Mouse (Mus musculus) activated CD4-positive, CD25-positive, alpha-beta regulatory T cell, adult 4 months (primary cell): Measurements from ENCODE around the gene Trim66. TPM values are rescaled to one million over a fixed set of nuclear protein-coding genes. Genes with fewer than 3 reads are reported as not detected.

ENCODE experiments used
- ATAC-seq: one replicate; pipeline ENCODE4 v1.8.0; 2017
- polyA plus RNA-seq, 2 experiments: library from polyadenylated mRNA; unstranded; fragments of 100-300 nt; shearing (Covaris generic); gene quantifications; one replicate each; pipeline ENCODE4 v1.2.1; 2017

The Trim66 gene
- polyA plus RNA-seq, 2 experiments from 2014 or later = not detected

DNA sequence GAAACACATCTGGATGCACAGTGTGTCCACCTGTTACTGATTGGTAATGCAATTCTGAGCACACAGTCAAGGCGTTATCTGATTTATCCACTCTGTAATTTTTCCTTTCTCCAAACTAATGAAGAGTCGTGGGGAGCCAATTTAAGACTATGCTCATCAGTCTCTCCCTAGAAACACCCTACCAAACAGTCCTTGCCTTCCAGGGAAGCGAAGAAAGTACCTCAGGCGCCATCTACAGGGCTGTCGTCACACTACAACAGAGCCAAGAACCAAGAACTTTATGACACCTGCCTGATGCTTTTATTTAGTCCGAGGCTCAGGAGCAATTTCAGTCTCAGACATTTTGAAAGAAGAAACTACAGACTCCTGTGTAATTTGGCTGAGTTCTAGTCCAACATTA is 62.9 kb downstream of the Trim66 start:
- no peak for ATAC-seq

DNA sequence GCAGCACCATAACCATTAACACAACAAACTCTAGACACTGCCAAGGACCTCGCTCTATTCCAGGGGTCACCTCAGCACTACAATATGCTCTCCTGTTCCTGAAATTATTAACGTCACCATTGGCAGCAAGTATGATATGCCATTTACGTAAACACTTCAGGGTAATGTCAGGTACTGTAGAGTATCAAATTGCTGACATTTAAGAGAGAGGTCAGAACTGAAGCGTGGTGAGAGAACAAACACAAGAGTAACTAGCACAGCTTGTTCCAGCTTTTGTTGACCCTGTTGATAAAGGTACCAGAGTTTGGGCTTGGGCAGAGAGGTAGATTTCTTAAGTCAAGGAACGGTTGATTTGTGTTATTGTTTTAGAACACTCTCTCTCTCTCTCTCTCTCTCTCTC is 65.2 kb downstream of the Trim66 start:
- ATAC-seq = no peak

DNA sequence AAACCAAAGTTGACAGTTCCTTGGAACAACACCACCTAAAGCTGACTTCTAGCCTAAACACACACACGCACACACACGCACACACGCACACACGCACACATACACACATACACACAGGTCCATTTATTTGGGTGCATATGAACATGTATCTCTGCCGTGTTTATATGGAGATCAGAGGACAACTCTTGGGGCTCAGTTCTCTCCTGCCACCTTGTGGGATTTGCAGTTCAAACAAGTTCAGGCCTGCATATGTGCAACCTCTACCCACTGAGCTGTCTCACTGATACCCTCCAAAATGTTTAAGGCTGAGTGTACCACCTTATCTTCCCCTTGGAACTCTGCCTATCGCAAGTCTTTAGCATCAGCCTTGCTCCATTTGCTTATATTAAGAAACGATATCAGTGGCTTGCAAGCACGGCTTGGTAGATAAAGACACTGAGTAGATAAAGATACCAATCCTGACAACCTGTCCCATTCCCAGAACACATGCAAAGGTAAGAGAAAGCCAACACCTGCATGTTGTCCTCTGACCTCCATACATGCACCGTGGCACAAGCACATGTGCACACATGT is 67.2 kb downstream of the Trim66 start:
- no peak for ATAC-seq

- ATAC-seq = no peak
Measured at GRCm38 (mm10) chr7:109438781-109439591, 68.9 kb downstream of the Trim66 start, which contains the start of gene Stk33. Gene Stk33, minus strand, starts transcription at chr7:109439081.

GRCm38 (mm10) chr7:109424422-109425159 is 83.3 kb downstream of the Trim66 start:
- no peak for ATAC-seq

- ATAC-seq = no peak
Measured at GRCm38 (mm10) chr7:109422803-109423202, 85.1 kb downstream of the Trim66 start.

DNA sequence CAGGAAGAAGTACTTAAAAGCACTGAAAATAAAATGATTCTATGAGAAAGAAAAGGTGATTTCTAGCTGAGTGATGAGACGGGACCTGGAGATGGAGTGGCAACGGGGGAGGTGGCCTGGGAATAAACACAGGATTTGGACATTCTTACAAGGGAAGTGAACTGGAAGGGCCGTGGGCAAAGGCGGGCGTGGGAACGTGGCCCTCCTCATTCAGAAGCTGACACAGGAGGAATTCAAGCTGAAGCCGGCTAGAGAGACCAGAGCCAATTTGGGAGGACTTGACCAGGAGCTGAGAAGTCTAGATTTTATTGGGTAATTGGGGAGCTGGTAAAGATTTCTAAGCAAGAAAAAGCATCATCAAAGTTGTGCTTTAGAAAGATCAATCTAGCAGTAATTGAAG is 102.4 kb downstream of the Trim66 start:
- no peak for ATAC-seq

GRCm38 (mm10) chr7:109399299-109399698 is 108.6 kb downstream of the Trim66 start:
- no peak for ATAC-seq

Other genes starting within 250 kb of the Trim66 start
- gene Stk33, start 69.1 kb downstream of the Trim66 start, polyA plus RNA-seq = not detected
- 100 to 1,000 TPM; 252 to 318 TPM for gene Rpl27a, start 11.0 kb upstream of the Trim66 start, polyA plus RNA-seq
- gene St5, start 195.5 kb upstream of the Trim66 start, polyA plus RNA-seq = 1 to 10 TPM; 1.3 to 1.7 TPM
- 10 to 100 TPM; 25.5 to 35.6 TPM for gene Akip1, start 195.6 kb upstream of the Trim66 start, polyA plus RNA-seq
- gene BC051019, start 215.7 kb upstream of the Trim66 start, polyA plus RNA-seq = under 1 TPM in 1 of 2 experiments, not detected in 1; 0.26 TPM
- gene Ascl3, start 223.6 kb upstream of the Trim66 start, polyA plus RNA-seq = not detected
- 100 to 1,000 TPM; 118 to 122 TPM for gene Tmem9b, start 244.7 kb upstream of the Trim66 start, polyA plus RNA-seq